Mouse (Mus musculus) layer of hippocampus, adult 8-10 months (tissue): ENCODE data around the gene Gm10697. TPM values are rescaled to one million over a fixed set of nuclear protein-coding genes. Genes with fewer than 3 reads are reported as not detected.
"Not testable (repeated sequence)": the region's sequence is repeated elsewhere in the genome, so short reads cannot be mapped to it uniquely, and the experiment has no call there.

ENCODE experiments used
- DNase-seq, 2 experiments: peaks; one replicate each; pipeline ENCODE4 v3.0.0; 2022; ENCODE audit warnings: low spot score in 2 of 2
- total RNA-seq, 4 experiments: library from RNA; stranded (reverse); gene quantifications; 2 replicates each; pipeline ENCODE4 v1.2.4; 2022

Gene Gm10697
- not detected for total RNA-seq

DNA sequence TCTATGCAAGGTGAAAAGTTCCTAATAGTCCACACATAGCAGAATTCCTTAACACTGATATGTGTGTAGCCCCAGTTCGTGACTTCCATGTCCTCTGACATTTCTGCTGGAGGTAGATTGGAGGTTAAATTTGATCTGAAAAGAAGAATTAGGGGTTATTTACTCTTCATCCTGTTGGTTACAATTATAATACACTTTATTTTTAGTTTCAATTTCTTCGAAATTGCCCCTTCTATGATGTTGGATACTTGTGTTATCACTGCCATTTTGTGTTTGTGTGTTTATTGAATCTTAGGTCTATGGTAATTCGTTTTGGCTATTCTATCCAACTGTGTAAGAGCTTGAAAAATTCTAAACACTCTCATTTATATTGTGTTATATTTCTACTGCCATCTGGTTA is at the start of gene Gm10697:
Gm10697 (minus strand) TSS at position 101 of the 400 bp plus-strand sequence.
- DNase-seq: not testable (repeated sequence)

DNA sequence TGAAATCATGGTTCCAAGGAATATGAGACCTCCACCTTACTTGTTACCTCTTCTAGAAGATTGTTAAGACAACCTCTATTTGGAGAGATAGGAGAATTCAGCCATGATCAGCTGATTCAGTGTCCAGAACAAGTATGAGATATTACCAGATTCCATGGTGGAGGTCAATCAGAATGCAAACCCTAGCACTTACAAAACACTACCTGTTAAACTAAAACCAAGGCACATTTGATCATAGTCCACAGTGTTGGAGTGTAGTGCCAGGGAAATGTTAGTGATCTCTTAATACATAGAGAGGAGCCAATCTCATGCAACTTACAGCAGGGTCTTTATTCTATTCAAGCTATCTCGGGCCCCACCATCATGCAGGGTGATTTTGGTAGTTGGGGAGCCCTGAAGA is 42.6 kb upstream of the Gm10697 start:
- not testable (repeated sequence) for DNase-seq

GRCm38 (mm10) chr3:94054785-94055184 is 17.7 kb downstream of the Gm10697 start, which contains the start of gene Gm9125:
TSS of gene Gm9125 (minus strand) at chr3:94054885.
- DNase-seq: not testable (repeated sequence)

DNA sequence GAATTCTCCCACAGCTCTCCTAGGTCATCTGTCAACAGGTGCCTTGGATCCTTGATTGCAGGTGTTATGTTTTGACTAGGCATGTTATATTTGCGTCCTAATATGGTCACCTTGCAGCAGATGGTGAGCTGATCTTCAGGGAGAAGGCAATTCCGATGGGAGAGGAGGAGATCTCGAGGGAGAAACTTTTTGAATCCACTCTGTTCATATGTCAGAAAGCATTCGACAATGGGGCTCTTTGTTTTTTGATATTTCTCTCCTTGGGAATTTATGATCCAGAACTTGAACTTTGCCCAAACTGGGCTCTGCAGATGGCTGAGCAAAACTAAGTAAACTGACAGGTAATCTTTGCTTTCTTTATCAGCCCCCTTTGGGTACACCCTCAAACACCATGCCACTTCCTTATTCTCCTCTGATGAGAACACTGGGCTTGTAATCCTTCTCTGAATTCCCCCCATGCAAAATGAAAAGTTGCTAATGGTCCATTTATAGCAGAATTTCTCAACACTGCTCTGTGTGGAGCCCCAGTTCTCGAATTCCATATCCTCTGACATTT is 22.8 kb downstream of the Gm10697 start:
- DNase-seq: not testable (repeated sequence)

GRCm38 (mm10) chr3:94038241-94038640 is 34.2 kb downstream of the Gm10697 start:
- not testable (repeated sequence) for DNase-seq

- not testable (repeated sequence) for DNase-seq
Observed at GRCm38 (mm10) chr3:94034400-94034799, 38.0 kb downstream of the Gm10697 start.

Other genes starting within 250 kb of the Gm10697 start
- gene Tdpoz3, start 246.6 kb downstream of the Gm10697 start, total RNA-seq: not detected
- gene Gm9117, start 129.1 kb downstream of the Gm10697 start, total RNA-seq: not detected
- gene Tdpoz5, start 111.3 kb downstream of the Gm10697 start, total RNA-seq: not detected
- not detected for gene Gm9125, start 17.8 kb downstream of the Gm10697 start, total RNA-seq
- under 1 TPM in 1 of 4 experiments, not detected in 3; 0.16 TPM for gene Gm10696, start 105.5 kb upstream of the Gm10697 start, total RNA-seq
- gene Gm5286, start 124.1 kb upstream of the Gm10697 start, total RNA-seq: not detected
- not detected for gene Gm4778, start 191.4 kb upstream of the Gm10697 start, total RNA-seq
- 10 to 100 TPM; 23.8 to 30.2 (median 25.9) TPM for gene Them4, start 237.4 kb upstream of the Gm10697 start, total RNA-seq